Mouse (Mus musculus): ENCODE measurements around the gene Bcl2l15. TPM values are rescaled to one million over a fixed set of nuclear protein-coding genes. Genes with fewer than 3 reads are reported as not detected.
A peak's percentile ranks its signal among the peaks of the same experiment; 100 is the strongest.

Bcl2l15 gene
- total and polyA plus RNA-seq, 3 experiments: 0.11 TPM; not detected in 2

DNA sequence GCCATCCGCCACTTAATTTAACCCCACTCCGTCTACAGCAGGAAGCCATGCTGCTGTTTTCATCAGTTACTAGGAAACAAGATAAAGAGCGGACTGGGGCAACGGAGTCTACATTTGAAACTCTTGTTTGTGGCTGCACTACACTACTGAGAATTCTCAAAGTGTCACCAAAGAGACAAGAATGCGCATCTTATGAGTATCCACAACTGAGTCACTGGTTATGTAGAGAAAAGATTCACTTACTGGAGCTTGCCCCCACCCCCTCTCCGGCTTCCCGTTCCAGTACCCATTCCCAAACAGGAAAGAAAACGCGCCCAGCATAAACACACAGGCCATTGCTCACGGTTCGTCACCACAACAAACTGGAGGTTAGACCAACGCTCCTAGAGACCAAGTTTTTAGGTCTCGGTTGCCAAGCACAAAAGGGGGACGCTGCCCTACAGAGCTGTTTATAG, 42.5 kb upstream of the Bcl2l15 start:
- TF ChIP-seq SIN3A (IDR thresholded peaks at IDR 0.05; ENCODE audit: low read length): peak; percentile 88
- TF ChIP-seq GABPA (IDR thresholded peaks at IDR 0.05; ENCODE audit: low read depth, low read length): 0 out of 2 replicates have a peak, but pooled peaks have one; percentile 27
- no peak for TF ChIP-seq ZKSCAN1 (IDR thresholded peaks at IDR 0.05; ENCODE audit: low read depth, low read length)
- peak; percentile 39; the same call in 1 of the 2 replicates for TF ChIP-seq ELF1 (IDR thresholded peaks at IDR 0.05; ENCODE audit: low read depth, low read length)
- TF ChIP-seq KAT2A (conservative IDR thresholded peaks at IDR 0.05; ENCODE audit: low read depth, low read length): no peak
- TF ChIP-seq TBP (IDR thresholded peaks at IDR 0.05; ENCODE audit: low read depth, low read length): no peak
- no peak; the same call in 1 of the 2 replicates for TF ChIP-seq HCFC1 (IDR thresholded peaks at IDR 0.05; ENCODE audit: low read depth, low read length)
- TF ChIP-seq GATA1 (IDR thresholded peaks at IDR 0.05; ENCODE audit: low read depth, low read length): peak; percentile 65
- peak; percentile 82 for TF ChIP-seq MXI1 (IDR thresholded peaks at IDR 0.05; ENCODE audit: low read depth, low read length)
- no peak for TF ChIP-seq RCOR1 (IDR thresholded peaks at IDR 0.05; ENCODE audit: low read depth, low read length)
- TF ChIP-seq ETS1 (IDR thresholded peaks at IDR 0.05; ENCODE audit: low read depth, low read length): 0 out of 2 replicates have a peak, but pooled peaks have one; percentile 8
- peak; percentile 47; the same call in 1 of the 2 replicates for TF ChIP-seq MAX (IDR thresholded peaks at IDR 0.05; ENCODE audit: low read length)
- no peak for TF ChIP-seq USF1 (IDR thresholded peaks at IDR 0.05; ENCODE audit: low read depth, low read length)
- TF ChIP-seq POLR2AphosphoS5 (IDR thresholded peaks at IDR 0.05; ENCODE audit: borderline replicate concordance, low read depth, low read length): no peak
- no peak for TF ChIP-seq MAZ (IDR thresholded peaks at IDR 0.05; ENCODE audit: low read depth, low read length)
- TF ChIP-seq UBTF (IDR thresholded peaks at IDR 0.05; ENCODE audit: borderline replicate concordance, insufficient read depth, low read depth, low read length): 0 out of 2 replicates have a peak, but pooled peaks have one; percentile 13
- Histone ChIP-seq H3K79me2 (ENCODE audit: control insufficient read depth, insufficient read depth, low read length, poor library complexity) (peaks cover 48% of the 10 kb centered on the region), H3K4me3 (ENCODE audit: control insufficient read depth in 1 of 2, insufficient read depth in 1 of 2, low read depth in 2 of 2, low read length in 2 of 2) (peak overlapping the region; percentile 75 to 91), H3K36me3 (ENCODE audit: control insufficient read depth in 1 of 2, insufficient read depth in 2 of 2, low read length in 2 of 2) (peaks cover 0 to 35% of the 10 kb centered on the region in 2 experiments; a peak in 2 of 4 replicates), H3K9me3 (replicated peaks; ENCODE audit: insufficient read depth, low read length) (no peaks in the 10 kb centered on the region), H3K27me3 (ENCODE audit: control insufficient read depth in 1 of 2, insufficient read depth in 2 of 2, low read length in 2 of 2) (no peaks in the 10 kb centered on the region), H3K9ac (ENCODE audit: control insufficient read depth, low read depth, low read length, poor library complexity, severe bottlenecking) (peak overlapping the region; percentile 92), H3K4me1 (ENCODE audit: control insufficient read depth in 1 of 2, insufficient read depth in 2 of 2, low read length in 2 of 2) (peaks cover 13 to 18% of the 10 kb centered on the region in 2 experiments), H3K27ac (ENCODE audit: control insufficient read depth, low read depth, low read length) (peak overlapping the region; percentile 67)
- DNase-seq (ENCODE audit: low read depth, low spot score): peak; percentile 76

- Histone ChIP-seq H3K9me3 (replicated peaks; ENCODE audit: insufficient read depth, low read length) (no peaks in the 10 kb centered on the region), H3K36me3 (ENCODE audit: control insufficient read depth in 1 of 2, insufficient read depth in 2 of 2, low read length in 2 of 2) (peaks cover 0 to 35% of the 10 kb centered on the region in 2 experiments; a peak in 2 of 4 replicates), H3K4me3 (ENCODE audit: control insufficient read depth in 1 of 2, insufficient read depth in 1 of 2, low read depth in 2 of 2, low read length in 2 of 2) (peak overlapping the region; percentile 75 to 91), H3K9ac (ENCODE audit: control insufficient read depth, low read depth, low read length, poor library complexity, severe bottlenecking) (peak overlapping the region; percentile 92), H3K79me2 (ENCODE audit: control insufficient read depth, insufficient read depth, low read length, poor library complexity) (peaks cover 45% of the 10 kb centered on the region), H3K27ac (ENCODE audit: control insufficient read depth, low read depth, low read length) (peak overlapping the region; percentile 67), H3K27me3 (ENCODE audit: control insufficient read depth in 1 of 2, insufficient read depth in 2 of 2, low read length in 2 of 2) (no peaks in the 10 kb centered on the region), H3K4me1 (ENCODE audit: control insufficient read depth in 1 of 2, insufficient read depth in 2 of 2, low read length in 2 of 2) (peaks cover 13 to 18% of the 10 kb centered on the region in 2 experiments)
- TF ChIP-seq ETS1 (IDR thresholded peaks at IDR 0.05; ENCODE audit: low read depth, low read length) (no peak), SIN3A (IDR thresholded peaks at IDR 0.05; ENCODE audit: low read length) (peak; percentile 28; the same call in 1 of the 2 replicates), MAFK (IDR thresholded peaks at IDR 0.05; ENCODE audit: borderline replicate concordance, low read depth, low read length) (no peak)
- peak; percentile 68 for DNase-seq (ENCODE audit: low read depth, low spot score)
Measured at GRCm38 (mm10) chr3:103790346-103791145, 41.9 kb upstream of the Bcl2l15 start.
